In the genomic region with DNA sequence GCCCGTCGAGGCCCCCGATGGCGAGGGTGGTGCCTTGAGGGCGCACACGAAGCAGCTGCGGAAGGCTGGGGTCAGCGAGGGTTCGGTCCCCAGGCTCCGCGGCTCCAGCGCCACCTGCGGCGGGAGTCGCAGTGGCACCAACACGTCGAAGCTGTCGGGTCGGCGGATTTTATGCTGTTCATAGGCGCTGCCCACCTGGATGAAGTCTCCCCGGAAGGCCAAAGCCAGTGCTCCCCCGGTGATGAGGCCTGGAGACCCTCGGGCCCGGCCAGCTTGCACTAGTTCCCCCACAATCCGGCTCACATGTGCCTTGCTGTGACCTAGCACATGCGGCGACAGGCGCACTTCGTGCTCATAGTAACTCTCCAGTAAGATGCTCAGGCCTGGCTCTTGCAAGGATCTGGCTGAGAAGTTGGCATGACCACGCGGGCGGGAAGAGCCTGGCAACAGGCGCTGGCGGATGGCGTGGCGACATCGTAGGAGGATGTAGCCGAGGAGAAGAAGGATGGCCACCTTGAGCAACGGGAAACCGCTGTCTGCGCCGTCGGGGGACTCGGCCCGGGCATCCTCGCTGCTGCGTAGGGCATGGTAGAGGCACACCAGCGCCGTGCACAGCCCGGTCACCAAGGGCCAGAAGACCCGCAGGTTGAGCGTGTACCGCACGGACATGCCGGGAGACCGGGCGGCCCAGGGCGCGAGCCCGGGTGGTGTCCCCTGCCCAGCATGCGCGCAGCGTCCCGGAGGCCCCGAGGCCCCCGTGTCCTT, we compare ENCODE assay signal across 7 mouse cellular contexts. TPM values are rescaled to one million over a fixed set of nuclear protein-coding genes. Genes with fewer than 3 reads are reported as not detected.
A peak's percentile ranks its signal among the peaks of the same experiment; 100 is the strongest.
DNase-seq lines count a peak whose midpoint lies in the region; ATAC-seq lines count a peak whose summit lies in the region.

No protein-coding gene starts in this region.

- H3K27ac ChIP-seq in embryonic facial prominence, embryonic 10.5 days (replicated peaks) = peak overlapping the region; percentile 93
- H3K27ac ChIP-seq in heart, embryonic 15.5 days = peak overlapping the region; percentile 85
- peak overlapping the region; percentile 84 for H3K27ac ChIP-seq in limb, embryonic 12.5 days
- H3K27ac ChIP-seq in midbrain, embryonic 13.5 days = no peak overlapping the region

- DNase-seq in 3134 (ENCODE audit: extremely low read depth, insufficient read length, low spot score) = peak; percentile 86
- DNase-seq in 3T3-L1 (ENCODE audit: low read depth, low spot score) = peak; percentile 51
- DNase-seq in embryonic facial prominence, embryonic 10.5 days (ENCODE audit: low spot score) = peak; percentile 63
- DNase-seq in B cell, adult 2 months = no peak

- 0 out of 2 replicates have a peak, but pooled peaks cover 5% of the 10 kb centered on the region for H3K9me3 ChIP-seq in embryonic facial prominence, embryonic 10.5 days
- H3K9me3 ChIP-seq in heart, embryonic 15.5 days (replicated peaks) = no peaks in the 10 kb centered on the region
- H3K9me3 ChIP-seq in limb, embryonic 12.5 days = no peaks in the 10 kb centered on the region
- H3K9me3 ChIP-seq in midbrain, embryonic 13.5 days = no peaks in the 10 kb centered on the region

- H3K9ac ChIP-seq in heart, embryonic 15.5 days = peak overlapping the region; percentile 80
- peak overlapping the region; percentile 90 for H3K9ac ChIP-seq in limb, embryonic 12.5 days (replicated peaks)
- H3K9ac ChIP-seq in midbrain, embryonic 13.5 days (replicated peaks) = peak overlapping the region; percentile 72

- H3K4me1 ChIP-seq in embryonic facial prominence, embryonic 10.5 days = peaks cover 40% of the 10 kb centered on the region
- peaks cover 43% of the 10 kb centered on the region for H3K4me1 ChIP-seq in heart, embryonic 15.5 days (replicated peaks)
- H3K4me1 ChIP-seq in limb, embryonic 12.5 days (replicated peaks) = peaks cover 43% of the 10 kb centered on the region
- peaks cover 14% of the 10 kb centered on the region for H3K4me1 ChIP-seq in midbrain, embryonic 13.5 days (replicated peaks)

- peak overlapping the region; percentile 83 for H3K4me3 ChIP-seq in embryonic facial prominence, embryonic 10.5 days
- H3K4me3 ChIP-seq in heart, embryonic 15.5 days = peak overlapping the region; percentile 68
- peak overlapping the region; percentile 75 for H3K4me3 ChIP-seq in limb, embryonic 12.5 days (replicated peaks)
- H3K4me3 ChIP-seq in midbrain, embryonic 13.5 days (replicated peaks) = peak overlapping the region; percentile 54

- peaks cover 63% of the 10 kb centered on the region for H3K27me3 ChIP-seq in embryonic facial prominence, embryonic 10.5 days (replicated peaks; ENCODE audit: low read depth, poor library complexity, severe bottlenecking)
- peaks cover 17% of the 10 kb centered on the region for H3K27me3 ChIP-seq in heart, embryonic 15.5 days
- H3K27me3 ChIP-seq in limb, embryonic 12.5 days = peaks cover 25% of the 10 kb centered on the region
- H3K27me3 ChIP-seq in midbrain, embryonic 13.5 days = peaks cover 60% of the 10 kb centered on the region

- peak overlapping the region; percentile 84 for H3K4me2 ChIP-seq in heart, embryonic 15.5 days
- peak overlapping the region; percentile 87 for H3K4me2 ChIP-seq in limb, embryonic 12.5 days
- peak overlapping the region; percentile 83 for H3K4me2 ChIP-seq in midbrain, embryonic 13.5 days (replicated peaks)

- peak; percentile 7; the same call in 1 of the 2 replicates for ATAC-seq in heart, embryonic 15.5 days (replicated peaks; ENCODE audit: insufficient number of reproducible peaks, insufficient read depth, low FRiP score, low read depth)
- ATAC-seq in limb, embryonic 12.5 days (ENCODE audit: insufficient number of reproducible peaks, insufficient read depth, low FRiP score, low TSS enrichment, low read depth) = peak; percentile 8; the same call in 1 of the 2 replicates
- ATAC-seq in midbrain, embryonic 13.5 days = peak; percentile 5

- peaks cover 8% of the 10 kb centered on the region for H3K36me3 ChIP-seq in embryonic facial prominence, embryonic 10.5 days (replicated peaks)
- 0 out of 2 replicates have a peak, but pooled peaks cover 5% of the 10 kb centered on the region for H3K36me3 ChIP-seq in heart, embryonic 15.5 days
- H3K36me3 ChIP-seq in limb, embryonic 12.5 days = peaks cover 16% of the 10 kb centered on the region
- H3K36me3 ChIP-seq in midbrain, embryonic 13.5 days = no peaks in the 10 kb centered on the region

- 3% methylated on average over 67 of the region's 67 CpGs for WGBS in embryonic facial prominence, embryonic 10.5 days
- WGBS in heart, embryonic 15.5 days = 6% methylated on average over 67 of the region's 67 CpGs
- 3% methylated on average over 67 of the region's 67 CpGs for WGBS in limb, embryonic 12.5 days
- WGBS in midbrain, embryonic 13.5 days = 4% methylated on average over 67 of the region's 67 CpGs

RNA-seq across cellular contexts. Expression of a gene that starts 0.9 kb away (rescaled TPM):
- polyA plus RNA-seq in embryonic facial prominence, embryonic 10.5 days (2016; fragmentation: Nextera tagmentation; extraction: Ambion mirVana) = 1.3 and 1.6 TPM in 2 replicates
- polyA plus RNA-seq in heart, embryonic 15.5 days (2015; fragmentation: Nextera tagmentation; extraction: Ambion mirVana) = 4.8 and 5.7 TPM in 2 replicates
- polyA plus RNA-seq in limb, embryonic 12.5 days (2016; fragmentation: Nextera tagmentation; extraction: Ambion mirVana) = 4.6 and 5.0 TPM in 2 replicates
- polyA plus RNA-seq in midbrain, embryonic 13.5 days (2015; fragmentation: Nextera tagmentation; extraction: Ambion mirVana) = 0.75 and 0.79 TPM in 2 replicates

RNA-seq across cellular contexts. Expression of a gene that starts 42.3 kb away (rescaled TPM):
- polyA plus RNA-seq in embryonic facial prominence, embryonic 10.5 days (2016; fragmentation: Nextera tagmentation; extraction: Ambion mirVana) = 128 and 134 TPM in 2 replicates
- polyA plus RNA-seq in heart, embryonic 15.5 days (2015; fragmentation: Nextera tagmentation; extraction: Ambion mirVana) = 153 TPM in 2 replicates
- polyA plus RNA-seq in limb, embryonic 12.5 days (2016; fragmentation: Nextera tagmentation; extraction: Ambion mirVana) = 86.6 and 95.2 TPM in 2 replicates
- 98.8 and 110 TPM in 2 replicates for polyA plus RNA-seq in midbrain, embryonic 13.5 days (2015; fragmentation: Nextera tagmentation; extraction: Ambion mirVana)

RNA-seq across cellular contexts. Expression of a gene that starts 42.8 kb away (rescaled TPM):
- 1.7 and 1.9 TPM in 2 replicates for polyA plus RNA-seq in embryonic facial prominence, embryonic 10.5 days (2016; fragmentation: Nextera tagmentation; extraction: Ambion mirVana)
- 1.6 and 2.8 TPM in 2 replicates for polyA plus RNA-seq in heart, embryonic 15.5 days (2015; fragmentation: Nextera tagmentation; extraction: Ambion mirVana)
- polyA plus RNA-seq in limb, embryonic 12.5 days (2016; fragmentation: Nextera tagmentation; extraction: Ambion mirVana) = 1.7 TPM in 2 replicates
- 8.2 and 9.6 TPM in 2 replicates for polyA plus RNA-seq in midbrain, embryonic 13.5 days (2015; fragmentation: Nextera tagmentation; extraction: Ambion mirVana)

Comparison
In these comparisons a context has a peak if more than half of its experiments do, and no peak if none do; other contexts are left out.
1. DNase-seq: peak in 3134 (single experiment), 3T3-L1 (single experiment) and embryonic facial prominence, embryonic 10.5 days (single experiment); none in B cell, adult 2 months (0 of 2).
2. Peak in every context shown above with its lines, with median percentiles within 50 percentile points of each other: H3K4me3 ChIP-seq, ATAC-seq, H3K4me2 ChIP-seq and H3K9ac ChIP-seq.